Mouse (Mus musculus): ENCODE measurements at regions not wholly inside any gene's neighbourhood (a gene's known extent, or its start where the extent isn't known, plus 50 kb on each side); places are given as distances from the start of the nearest gene placed in this dataset.
"Not testable (repeated sequence)": the region's sequence is repeated elsewhere in the genome, so short reads cannot be mapped to it uniquely, and the experiment has no call there.

DNA sequence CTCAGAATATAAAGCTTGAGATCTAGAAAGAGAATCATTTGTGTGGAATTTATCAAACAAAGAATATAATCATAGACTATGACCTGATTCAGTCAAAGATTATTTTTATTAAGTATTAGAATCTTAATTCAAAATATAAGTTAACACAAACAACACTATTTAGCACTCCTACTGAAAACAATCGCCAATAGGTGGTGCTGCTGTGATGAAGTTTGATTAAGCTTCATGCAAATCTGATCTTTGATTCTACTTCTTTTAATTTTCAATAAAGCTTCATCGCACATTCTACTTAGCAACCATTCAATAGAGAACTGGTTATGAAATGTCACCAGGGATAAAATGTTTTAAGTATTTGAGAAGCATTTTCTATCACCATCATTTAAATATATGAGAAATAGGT, 1509.9 kb upstream of the Pcdh7 start:
- peak; percentile 30 to 59 for DNase-seq (ENCODE audit: low spot score in 2 of 2)

DNA sequence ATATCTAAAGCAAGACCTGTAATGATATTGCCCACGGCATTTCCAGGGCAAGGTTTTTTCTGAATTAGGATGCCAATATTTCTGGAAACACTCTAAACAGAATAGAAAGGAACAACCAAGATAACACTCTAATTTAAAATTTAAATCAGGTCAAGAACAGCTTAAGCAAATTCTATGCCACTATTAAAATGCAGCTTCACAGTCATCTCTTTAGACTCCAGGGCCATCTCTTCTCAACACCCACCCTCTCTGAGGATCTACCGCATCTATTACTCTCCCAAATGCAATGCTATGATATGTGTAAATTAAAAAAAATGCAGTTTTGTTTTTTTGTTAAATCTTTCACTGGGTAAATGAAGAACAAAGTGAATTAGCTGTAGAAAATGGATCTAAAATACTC, 1501.9 kb upstream of the Pcdh7 start:
- DNase-seq (ENCODE audit: low spot score in 2 of 2) = no peak

DNA sequence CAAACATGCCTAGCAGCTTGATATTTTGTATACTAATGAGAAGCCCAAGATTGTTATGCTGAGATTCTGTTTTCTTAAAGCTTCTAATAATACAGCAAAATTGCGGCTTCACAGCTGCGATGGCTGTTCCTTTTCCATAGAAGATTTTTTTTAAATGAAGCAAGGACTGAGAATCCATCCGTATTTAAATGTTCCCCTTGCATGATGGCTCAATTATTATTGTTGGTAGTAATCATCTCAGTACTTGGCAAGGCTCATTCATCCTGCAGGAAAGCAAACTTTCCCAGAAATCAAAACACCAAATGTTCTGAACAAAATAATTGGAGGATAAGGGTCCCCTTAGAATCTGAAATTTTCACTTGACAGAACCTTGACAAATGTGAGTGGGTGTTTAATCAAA, 1451.6 kb upstream of the Pcdh7 start:
- peak in 1 of 2 experiments; percentile 15 for DNase-seq (ENCODE audit: low spot score in 2 of 2)

DNA sequence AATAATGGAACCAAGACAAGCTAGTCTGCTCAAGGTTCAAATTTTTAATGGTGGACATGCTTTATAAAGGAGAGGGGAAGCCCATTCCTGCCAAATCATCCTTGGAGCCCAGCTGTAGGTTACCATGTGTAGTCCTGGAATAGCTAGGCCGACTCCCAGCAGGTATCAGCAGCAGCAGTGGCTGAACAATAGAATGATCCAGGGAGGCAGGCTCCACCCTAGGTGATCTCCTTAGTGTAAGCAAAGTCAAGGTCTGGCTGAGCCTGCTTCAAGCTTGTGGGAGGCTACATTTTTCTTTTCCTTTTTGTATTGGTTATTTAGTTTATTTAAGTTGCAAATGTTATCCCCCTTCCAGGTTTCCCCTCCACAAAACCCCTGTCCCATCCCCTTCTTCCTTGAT, 1426.1 kb upstream of the Pcdh7 start:
- not testable (repeated sequence) for DNase-seq (ENCODE audit: low spot score in 2 of 2)

Measured in right cerebral cortex, postnatal 10 days (tissue).